Mouse (Mus musculus): Measurements from ENCODE around the gene Snai1. TPM values are rescaled to one million over a fixed set of nuclear protein-coding genes. Genes with fewer than 3 reads are reported as not detected.

Gene Snai1
- total RNA-seq, 2 experiments from 2014 or later, result 0.64 to 0.82 TPM

DNA sequence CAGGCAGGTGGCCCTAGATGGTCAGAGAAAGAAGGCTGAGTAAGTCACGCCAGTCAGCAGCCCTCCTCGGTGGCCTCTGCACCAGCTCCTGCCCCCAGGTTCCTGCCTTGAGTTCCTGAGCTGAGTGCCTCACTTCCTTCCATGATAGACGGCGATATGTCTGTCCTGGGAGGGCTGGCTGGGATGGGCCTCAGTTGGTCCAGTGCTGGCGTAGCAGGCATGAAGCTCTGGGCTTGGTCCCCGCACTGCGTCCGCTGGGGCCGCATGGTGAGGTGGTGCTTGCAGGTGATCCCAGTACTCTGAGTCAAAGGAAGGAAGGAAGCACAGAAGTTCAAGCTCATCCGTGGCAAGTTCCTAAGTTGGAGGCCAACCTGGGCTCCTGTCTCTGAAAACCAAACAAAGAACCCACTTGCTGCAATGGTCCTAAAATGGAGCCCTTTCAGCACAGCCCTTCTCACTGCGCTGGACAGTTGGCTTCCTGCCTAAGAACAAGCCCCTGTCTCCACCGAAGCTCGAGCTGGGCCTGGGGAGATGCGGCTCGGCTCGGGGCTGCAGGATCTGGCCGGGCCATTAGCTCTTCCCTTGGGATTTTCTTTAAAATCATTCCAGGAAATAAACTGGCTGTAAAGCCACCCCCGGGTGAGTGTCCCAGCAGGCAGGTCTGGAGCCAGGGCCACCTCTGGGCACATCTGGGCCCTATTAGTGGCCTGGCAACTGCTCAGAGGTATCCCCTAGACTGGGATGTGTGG is 8.6 kb downstream of the Snai1 start:
- Histone ChIP-seq H3K27ac (no peak overlapping the region), H3K4me3 (no peak overlapping the region)
- TF ChIP-seq CTCF (conservative IDR thresholded peaks at IDR 0.05), result no peak
- no peak for DNase-seq (ENCODE audit: low spot score in 2 of 2)

DNA sequence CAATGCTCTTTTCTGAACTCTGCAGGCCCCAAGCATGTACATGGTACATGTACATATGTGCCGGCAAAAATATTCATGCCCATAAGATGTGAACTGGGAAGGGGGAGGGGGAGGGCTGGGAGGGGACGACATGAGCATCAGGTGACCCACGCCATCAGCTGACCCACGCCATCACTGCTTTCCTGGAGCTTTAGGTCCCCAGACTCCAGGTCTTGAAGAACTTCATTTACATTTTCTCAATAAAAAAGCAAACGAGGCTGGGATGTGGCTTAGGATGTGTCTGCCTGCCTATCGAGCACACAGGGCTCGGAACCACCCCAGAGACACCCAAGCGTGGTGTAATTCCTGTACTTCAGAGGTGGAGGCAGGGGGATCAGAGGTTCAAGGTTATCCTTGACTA is 9.4 kb downstream of the Snai1 start:
- H3K4me3 ChIP-seq, result no peak overlapping the region
- H3K27ac ChIP-seq, result no peak overlapping the region
- no peak for DNase-seq (ENCODE audit: low spot score in 2 of 2)
- no peak for TF ChIP-seq CTCF (conservative IDR thresholded peaks at IDR 0.05)

DNA sequence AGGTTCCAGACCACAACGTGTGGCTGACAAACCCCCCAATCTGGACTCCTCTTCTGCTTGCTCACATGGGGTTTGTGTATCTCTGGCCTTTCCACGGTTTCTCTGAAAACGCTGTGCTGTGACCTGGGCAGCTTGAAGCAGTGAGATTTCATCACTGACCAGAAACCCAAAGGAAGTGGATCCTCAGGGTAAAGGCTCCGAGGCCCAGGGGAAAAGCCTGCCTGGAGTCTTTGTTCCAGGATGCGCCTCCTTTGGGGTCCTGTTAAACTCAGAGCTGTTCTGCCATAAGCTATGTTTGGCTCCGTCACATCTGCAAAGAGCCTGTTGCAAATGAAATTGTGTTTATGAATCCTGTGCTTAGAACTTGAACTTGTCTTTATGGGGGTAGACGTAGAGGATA is 11.0 kb downstream of the Snai1 start:
- TF ChIP-seq CTCF (conservative IDR thresholded peaks at IDR 0.05), result no peak
- DNase-seq (ENCODE audit: low spot score in 2 of 2), result no peak
- Histone ChIP-seq H3K27ac (no peak overlapping the region), H3K4me3 (no peak overlapping the region)

DNA sequence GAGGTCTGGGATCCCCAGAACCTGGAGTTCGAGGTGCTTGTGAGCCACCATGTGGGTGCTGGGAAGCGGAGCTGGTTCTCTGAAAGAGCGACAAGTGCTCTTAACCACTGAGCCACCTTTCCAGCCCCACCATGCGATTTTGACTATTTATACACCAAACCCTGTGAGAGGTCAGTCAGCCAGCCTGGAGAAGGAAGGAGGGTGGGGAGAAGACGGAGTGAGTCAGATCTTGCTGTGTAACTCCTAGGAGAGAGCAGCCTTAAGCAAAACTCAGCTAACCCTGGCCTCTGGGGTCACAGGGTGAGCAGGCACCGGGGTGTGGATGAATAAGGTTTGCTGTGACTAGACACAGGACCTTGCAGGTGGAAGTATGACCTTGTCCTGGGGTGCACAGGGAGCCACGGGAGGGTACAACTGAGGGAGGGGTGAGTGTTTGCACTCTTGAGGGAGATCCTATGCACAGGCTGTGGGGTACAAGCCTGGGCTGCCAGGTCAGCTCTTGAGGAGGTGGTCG is 12.4 kb downstream of the Snai1 start:
- no peak for TF ChIP-seq CTCF (conservative IDR thresholded peaks at IDR 0.05)
- DNase-seq (ENCODE audit: low spot score in 2 of 2), result no peak

DNA sequence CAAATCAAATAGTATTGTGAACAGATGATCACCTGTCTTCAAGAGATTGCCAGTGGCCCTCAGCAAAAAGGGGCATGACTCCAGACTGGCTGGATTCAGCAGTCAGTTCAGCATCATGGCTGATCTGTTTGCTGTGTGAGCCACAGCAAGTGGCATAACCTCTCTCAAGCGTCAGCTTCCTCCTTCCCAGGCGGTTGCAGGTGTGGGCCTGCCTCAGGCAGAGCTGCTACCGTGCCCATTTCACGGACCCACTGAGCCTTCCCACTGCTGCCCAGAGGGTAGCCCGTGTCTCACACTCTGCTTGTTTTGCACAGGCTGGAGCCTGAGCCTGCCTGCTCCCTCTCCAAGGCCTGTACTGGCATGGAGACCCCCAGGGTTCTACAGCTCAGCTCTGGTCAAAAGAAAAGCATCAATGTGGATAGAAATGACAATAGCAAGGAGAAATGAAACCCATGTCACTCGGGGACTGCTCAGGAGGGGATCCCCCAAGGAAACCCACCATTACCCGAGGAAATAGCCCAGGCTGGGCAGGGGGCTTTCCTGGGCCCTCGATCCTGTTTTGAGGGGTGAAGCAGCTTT is 13.4 kb downstream of the Snai1 start:
- no peak for DNase-seq (ENCODE audit: low spot score in 2 of 2)
- TF ChIP-seq CTCF (conservative IDR thresholded peaks at IDR 0.05), result no peak
- Histone ChIP-seq H3K4me3 (no peak overlapping the region), H3K27ac (no peak overlapping the region)

More for the DNA sequence above, 12.4 kb downstream of the Snai1 start:
- no peak overlapping the region for H3K27ac ChIP-seq
- no peak overlapping the region for H3K4me3 ChIP-seq

DNA sequence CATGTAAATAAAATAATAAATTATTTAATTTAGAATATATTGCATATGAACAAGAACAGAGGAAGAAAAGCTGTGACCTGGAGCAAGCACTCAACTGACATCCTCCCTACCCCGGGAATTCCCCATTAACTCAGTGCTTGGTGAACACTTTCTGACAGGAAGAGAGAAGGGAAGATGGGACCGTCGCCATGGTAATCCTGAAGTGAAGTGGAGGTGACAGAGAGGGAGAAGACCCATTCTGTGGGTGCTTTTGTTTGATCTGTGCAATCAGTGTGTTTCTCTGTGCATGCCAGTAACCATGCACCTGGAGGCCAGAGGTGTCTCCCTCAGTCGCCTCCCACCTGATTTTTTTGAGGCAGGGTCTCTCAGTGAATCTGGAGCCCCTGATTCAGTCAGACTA is 14.3 kb downstream of the Snai1 start:
- no peak overlapping the region for H3K27ac ChIP-seq
- DNase-seq (ENCODE audit: low spot score in 2 of 2), result no peak
- TF ChIP-seq CTCF (conservative IDR thresholded peaks at IDR 0.05), result no peak
- H3K4me3 ChIP-seq, result no peak overlapping the region

DNA sequence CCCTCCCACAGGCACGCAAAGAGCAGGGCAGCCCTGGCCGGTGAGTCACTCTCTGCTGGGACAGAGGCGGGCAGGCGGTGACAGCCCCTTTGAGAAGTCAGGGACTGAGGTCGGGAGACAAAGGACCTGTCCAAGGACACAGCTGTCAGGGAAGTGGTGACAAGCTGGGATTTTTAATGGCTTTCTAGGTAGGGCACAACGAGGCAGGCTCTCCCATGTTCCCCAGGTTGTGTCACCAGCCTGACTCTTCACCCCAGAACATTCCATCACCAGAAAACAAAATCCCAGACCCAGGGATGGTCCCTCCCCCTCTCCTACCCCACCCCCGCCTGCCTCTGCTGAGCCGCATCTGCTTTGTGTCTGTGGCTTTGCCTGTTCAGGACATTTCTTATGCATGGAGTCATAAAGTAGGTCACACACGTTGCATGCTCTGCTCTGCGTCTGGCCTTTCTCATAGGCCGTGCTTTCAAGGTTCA is 15.0 kb downstream of the Snai1 start:
- H3K4me3 ChIP-seq, result no peak overlapping the region
- no peak for DNase-seq (ENCODE audit: low spot score in 2 of 2)
- no peak for TF ChIP-seq CTCF (conservative IDR thresholded peaks at IDR 0.05)

DNA sequence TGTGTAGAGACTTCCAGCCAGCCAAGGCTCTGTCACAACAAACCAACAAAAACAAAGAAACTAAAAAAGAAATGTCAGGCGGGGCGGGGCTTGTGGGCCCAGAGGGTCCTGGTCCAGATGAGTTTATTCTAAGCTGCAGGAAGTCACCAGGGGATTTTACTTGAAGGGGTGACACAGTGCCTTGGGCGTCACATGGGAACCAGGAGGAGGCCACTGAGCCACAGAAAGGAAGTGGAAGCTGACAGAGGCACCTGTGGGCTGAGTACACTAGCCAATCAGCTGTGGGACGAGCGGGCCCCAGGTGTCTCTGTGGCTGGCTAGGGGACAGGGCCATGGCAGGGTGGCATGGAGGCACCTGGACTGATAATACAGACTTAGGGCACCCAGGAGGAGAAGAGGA is 17.8 kb downstream of the Snai1 start:
- no peak for TF ChIP-seq CTCF (conservative IDR thresholded peaks at IDR 0.05)
- Histone ChIP-seq H3K27ac (no peak overlapping the region), H3K4me3 (no peak overlapping the region)
- DNase-seq (ENCODE audit: low spot score in 2 of 2), result no peak

More for the DNA sequence above, 15.0 kb downstream of the Snai1 start:
- no peak overlapping the region for H3K27ac ChIP-seq

DNA sequence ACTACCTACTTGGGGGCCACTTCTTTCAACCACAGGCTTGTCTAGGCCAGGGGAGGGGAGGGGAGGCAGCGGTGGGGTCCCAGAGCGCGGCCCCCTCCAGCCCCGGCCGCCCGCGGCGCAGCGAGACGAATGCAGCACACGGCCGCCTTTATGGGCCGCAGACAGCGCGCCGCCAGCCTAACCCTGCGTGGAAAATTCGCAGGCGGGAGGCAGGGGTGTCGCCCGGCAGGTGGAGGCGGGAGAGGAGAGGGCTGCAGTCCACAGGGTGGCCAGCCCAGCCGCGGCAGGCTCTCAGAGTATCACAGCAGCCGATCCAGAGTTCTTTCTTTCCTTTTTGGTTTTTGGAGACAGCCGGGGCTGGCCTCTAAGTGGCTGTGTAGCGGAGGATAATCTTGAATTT is 21.4 kb downstream of the Snai1 start:
- no peak overlapping the region for H3K4me3 ChIP-seq
- TF ChIP-seq CTCF (conservative IDR thresholded peaks at IDR 0.05), result no peak
- H3K27ac ChIP-seq, result no peak overlapping the region
- no peak for DNase-seq (ENCODE audit: low spot score in 2 of 2)

DNA sequence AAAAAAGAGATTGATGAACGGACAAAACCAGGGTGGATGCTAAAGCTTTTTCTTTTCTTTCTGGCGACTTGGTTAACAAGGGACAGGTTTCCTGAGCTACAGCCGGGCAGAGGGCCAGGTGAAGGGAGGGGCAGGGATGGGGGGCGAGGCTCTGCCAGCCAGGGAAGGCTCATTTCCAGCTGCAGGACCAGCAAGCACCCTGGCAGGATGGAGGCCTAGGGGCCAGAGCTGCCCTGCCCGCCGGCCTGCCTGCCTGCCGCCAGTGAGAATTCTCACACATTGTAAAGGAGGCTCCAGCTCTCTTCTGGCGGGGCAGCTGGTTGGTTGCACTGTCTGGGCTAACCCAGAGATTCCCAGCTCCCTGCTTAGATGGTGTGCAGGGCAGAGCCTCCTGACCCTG is 24.1 kb downstream of the Snai1 start:
- no peak for TF ChIP-seq CTCF (conservative IDR thresholded peaks at IDR 0.05)
- Histone ChIP-seq H3K4me3 (no peak overlapping the region), H3K27ac (no peak overlapping the region)
- DNase-seq (ENCODE audit: low spot score in 2 of 2), result no peak

DNA sequence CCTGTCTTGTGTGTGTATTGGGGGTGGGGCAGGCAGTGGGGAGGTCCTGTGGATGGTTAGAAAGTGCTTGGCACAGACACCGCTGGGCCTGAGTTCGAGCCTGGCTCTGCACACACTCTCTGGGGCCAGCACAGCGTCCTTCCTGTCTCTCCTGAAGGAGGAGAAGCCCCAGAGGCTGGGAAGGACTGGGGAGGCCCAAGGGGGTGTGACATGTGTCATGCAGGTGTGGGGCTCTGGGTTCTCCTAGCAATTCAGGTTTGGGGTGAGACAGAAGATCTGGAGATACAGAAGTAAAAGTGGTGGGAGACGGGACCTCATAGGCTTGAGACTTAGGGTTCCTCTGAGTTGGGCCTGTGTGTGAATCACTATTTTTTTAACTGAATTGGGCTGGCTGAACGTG is 25.0 kb downstream of the Snai1 start:
- Histone ChIP-seq H3K4me3 (no peak overlapping the region), H3K27ac (no peak overlapping the region)
- TF ChIP-seq CTCF (conservative IDR thresholded peaks at IDR 0.05), result no peak
- DNase-seq (ENCODE audit: low spot score in 2 of 2), result no peak

DNA sequence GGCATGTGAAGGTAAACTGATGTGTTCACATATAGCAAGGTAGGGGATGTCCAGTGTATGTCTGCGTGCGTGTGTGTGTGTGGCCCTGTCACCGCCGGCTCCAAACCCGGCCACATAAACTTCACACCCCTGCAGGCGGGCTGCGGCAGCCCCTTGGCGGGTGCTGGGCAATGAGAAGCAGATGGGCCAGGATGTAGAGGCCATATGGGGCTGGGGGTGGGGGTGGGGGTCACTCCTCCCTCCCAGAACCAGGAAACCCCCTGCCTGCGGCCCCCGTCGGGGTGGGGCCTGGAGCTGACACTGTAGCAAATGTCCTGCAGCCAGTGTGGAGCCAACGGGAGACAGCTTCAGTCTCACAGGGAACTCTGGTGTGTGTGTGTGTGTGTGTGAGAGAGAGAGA is 25.7 kb downstream of the Snai1 start:
- Histone ChIP-seq H3K27ac (no peak overlapping the region), H3K4me3 (no peak overlapping the region)
- DNase-seq (ENCODE audit: low spot score in 2 of 2), result no peak
- no peak for TF ChIP-seq CTCF (conservative IDR thresholded peaks at IDR 0.05)

DNA sequence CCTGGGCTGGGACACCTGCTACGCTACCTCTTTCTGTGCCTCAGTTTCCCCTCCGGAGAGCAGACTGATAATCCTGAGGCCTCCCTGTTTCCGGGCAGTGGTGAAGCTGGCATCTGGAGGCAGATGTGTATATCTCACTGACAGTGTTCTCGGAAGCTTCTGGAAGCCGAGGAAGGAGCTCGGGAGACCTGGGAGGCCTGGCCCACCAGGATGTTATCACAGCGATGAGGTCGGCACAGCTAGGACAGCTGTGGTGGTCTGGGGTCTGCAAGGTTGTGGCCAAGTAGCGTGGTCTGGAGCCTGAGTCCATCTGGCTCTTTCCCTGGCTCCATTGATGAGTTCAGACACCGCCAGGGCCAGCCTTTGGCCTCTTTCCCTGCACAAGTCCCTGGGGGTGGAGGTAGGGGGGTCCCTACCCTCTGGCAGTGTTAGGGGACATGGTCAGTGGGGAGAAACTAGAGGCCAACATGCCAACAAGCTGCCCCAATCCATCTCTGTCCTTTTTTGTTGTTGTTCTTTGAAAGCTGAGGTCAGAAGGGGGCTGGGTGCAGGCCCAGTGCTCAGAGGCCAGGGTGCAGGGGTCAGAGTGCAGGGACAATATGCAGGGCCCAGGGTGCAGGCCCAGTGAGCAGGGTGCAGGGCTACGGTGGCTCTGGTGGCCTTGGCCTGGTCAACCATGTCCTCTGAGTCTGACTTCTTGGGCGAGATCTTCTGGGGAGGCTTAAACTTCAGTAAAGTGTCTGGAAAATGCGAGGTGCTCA is 26.7 kb downstream of the Snai1 start:
- no peak overlapping the region for H3K27ac ChIP-seq
- TF ChIP-seq CTCF (conservative IDR thresholded peaks at IDR 0.05), result no peak
- no peak for DNase-seq (ENCODE audit: low spot score in 2 of 2)
- H3K4me3 ChIP-seq, result no peak overlapping the region

Measured in layer of hippocampus, adult 2 months (tissue).